Mouse (Mus musculus): ENCODE measurements around the gene Sorbs1.

Gene Sorbs1

GRCm38 (mm10) chr19:40436465-40437200 lies 76.9 kb downstream of the Sorbs1 start:
- peak; percentile 73 for DNase-seq (ENCODE audit: low spot score)

- no peak for DNase-seq (ENCODE audit: low spot score)
Measured at GRCm38 (mm10) chr19:40435797-40436196, 77.8 kb downstream of the Sorbs1 start.

GRCm38 (mm10) chr19:40435045-40435444 lies 78.5 kb downstream of the Sorbs1 start:
- DNase-seq (ENCODE audit: low spot score): no peak

- no peak for DNase-seq (ENCODE audit: low spot score)
Measured at GRCm38 (mm10) chr19:40434042-40434869, 79.3 kb downstream of the Sorbs1 start.

GRCm38 (mm10) chr19:40433316-40433912 lies 80.2 kb downstream of the Sorbs1 start:
- DNase-seq (ENCODE audit: low spot score): no peak

GRCm38 (mm10) chr19:40431969-40432368 lies 81.6 kb downstream of the Sorbs1 start:
- peak; percentile 84 for DNase-seq (ENCODE audit: low spot score)

GRCm38 (mm10) chr19:40429572-40429971 lies 84.0 kb downstream of the Sorbs1 start:
- DNase-seq (ENCODE audit: low spot score): no peak

GRCm38 (mm10) chr19:40429169-40429568 lies 84.4 kb downstream of the Sorbs1 start:
- DNase-seq (ENCODE audit: low spot score): no peak

- DNase-seq (ENCODE audit: low spot score): no peak
Measured at GRCm38 (mm10) chr19:40426103-40426960, 87.2 kb downstream of the Sorbs1 start.

- no peak for DNase-seq (ENCODE audit: low spot score)
Measured at GRCm38 (mm10) chr19:40425326-40425725, 88.3 kb downstream of the Sorbs1 start.

- no peak for DNase-seq (ENCODE audit: low spot score)
Measured at GRCm38 (mm10) chr19:40421037-40421436, 92.5 kb downstream of the Sorbs1 start.

GRCm38 (mm10) chr19:40419315-40419714 lies 94.3 kb downstream of the Sorbs1 start:
- DNase-seq (ENCODE audit: low spot score): no peak

- DNase-seq (ENCODE audit: low spot score): no peak
Measured at GRCm38 (mm10) chr19:40417155-40417821, 96.3 kb downstream of the Sorbs1 start.

GRCm38 (mm10) chr19:40415725-40416124 lies 97.9 kb downstream of the Sorbs1 start:
- DNase-seq (ENCODE audit: low spot score): no peak

GRCm38 (mm10) chr19:40414798-40415475 lies 98.6 kb downstream of the Sorbs1 start:
- DNase-seq (ENCODE audit: low spot score): no peak

GRCm38 (mm10) chr19:40414386-40414785 lies 99.2 kb downstream of the Sorbs1 start:
- DNase-seq (ENCODE audit: low spot score): no peak

- no peak for DNase-seq (ENCODE audit: low spot score)
Measured at GRCm38 (mm10) chr19:40411379-40411813, 102.2 kb downstream of the Sorbs1 start.

- no peak for DNase-seq (ENCODE audit: low spot score)
Measured at GRCm38 (mm10) chr19:40410511-40410910, 103.1 kb downstream of the Sorbs1 start.

- DNase-seq (ENCODE audit: low spot score): no peak
Measured at GRCm38 (mm10) chr19:40410109-40410508, 103.5 kb downstream of the Sorbs1 start.

GRCm38 (mm10) chr19:40409500-40410035 lies 104.0 kb downstream of the Sorbs1 start:
- DNase-seq (ENCODE audit: low spot score): no peak

Data from lung, postnatal 25 days (tissue).